Mouse (Mus musculus) activated CD4-positive, CD25-positive, alpha-beta regulatory T cell, adult 9 weeks (primary cell): ENCODE data around the gene Olfr149. TPM values are rescaled to one million over a fixed set of nuclear protein-coding genes. Genes with fewer than 3 reads are reported as not detected.

Experiments used
- polyA plus RNA-seq: library from polyadenylated mRNA; unstranded; fragments of 100-300 nt; shearing (Covaris generic); gene quantifications from one replicate; pipeline ENCODE4 v1.2.1, GENCODE M21; 2017

Olfr149 gene
- polyA plus RNA-seq: not detected

GRCm38 (mm10) chr9:39707017-39707416 lies at the start of gene Olfr149:
Olfr149 (minus strand) TSS chr9:39707117.

GRCm38 (mm10) chr9:39745949-39746348 lies 39.0 kb upstream of the Olfr149 start, which contains the start of gene Olfr967:
Olfr967 (plus strand) TSS chr9:39746249.

GRCm38 (mm10) chr9:39730678-39731077 lies 23.8 kb upstream of the Olfr149 start, which contains the start of gene Olfr150:
Olfr150 (plus strand) TSS chr9:39730978.

GRCm38 (mm10) chr9:39711053-39711452 lies 4.1 kb upstream of the Olfr149 start, which contains the start of gene Olfr965:
Olfr965 (plus strand) TSS chr9:39711353.

GRCm38 (mm10) chr9:39666905-39667304 lies 40.0 kb downstream of the Olfr149 start, which contains the start of gene Olfr963:
Olfr963 (plus strand) TSS chr9:39667205.

Other genes starting within 250 kb of the Olfr149 start
- not detected for gene Olfr955, start 235.2 kb downstream of the Olfr149 start, polyA plus RNA-seq
- not detected for gene Olfr44, start 213.1 kb downstream of the Olfr149 start, polyA plus RNA-seq
- gene Olfr957, start 191.3 kb downstream of the Olfr149 start, polyA plus RNA-seq: not detected
- gene Olfr958, start 153.1 kb downstream of the Olfr149 start, polyA plus RNA-seq: not detected
- not detected for gene Olfr959, start 131.5 kb downstream of the Olfr149 start, polyA plus RNA-seq
- not detected for gene AW551984, start 102.7 kb downstream of the Olfr149 start, polyA plus RNA-seq
- not detected for gene Olfr148, start 96.5 kb downstream of the Olfr149 start, polyA plus RNA-seq
- gene Olfr960, start 85.7 kb downstream of the Olfr149 start, polyA plus RNA-seq: not detected
- gene Olfr961, start 62.0 kb downstream of the Olfr149 start, polyA plus RNA-seq: not detected
- not detected for gene Olfr963, start 39.9 kb downstream of the Olfr149 start, polyA plus RNA-seq
- gene Olfr965, start 4.2 kb upstream of the Olfr149 start, polyA plus RNA-seq: not detected
- gene Olfr150, start 23.9 kb upstream of the Olfr149 start, polyA plus RNA-seq: not detected
- gene Olfr967, start 39.1 kb upstream of the Olfr149 start, polyA plus RNA-seq: not detected
- gene Olfr968, start 76.1 kb upstream of the Olfr149 start, polyA plus RNA-seq: not detected
- gene Olfr969, start 83.8 kb upstream of the Olfr149 start, polyA plus RNA-seq: not detected
- not detected for gene Olfr970, start 101.7 kb upstream of the Olfr149 start, polyA plus RNA-seq
- gene Olfr971, start 129.8 kb upstream of the Olfr149 start, polyA plus RNA-seq: not detected
- not detected for gene Olfr972, start 159.3 kb upstream of the Olfr149 start, polyA plus RNA-seq
- not detected for gene Olfr229, start 200.2 kb upstream of the Olfr149 start, polyA plus RNA-seq
- not detected for gene Olfr974, start 230.4 kb upstream of the Olfr149 start, polyA plus RNA-seq
- gene Olfr975, start 244.9 kb upstream of the Olfr149 start, polyA plus RNA-seq: not detected